Mouse (Mus musculus) testis, adult 10 weeks (tissue): ENCODE data around the gene Pan2. TPM values are rescaled to one million over a fixed set of nuclear protein-coding genes. Genes with fewer than 3 reads are reported as not detected.

Experiments
- polyA plus RNA-seq: library from polyadenylated mRNA; stranded (reverse); fragments of 350-450 nt; fragmentation: Illumina TruSeq; extraction: RNeasy Lipid Tissue Mini Kit (QIAGEN cat#74804); gene quantifications from one replicate; pipeline ENCODE4 v1.2.3, GENCODE M21; 2014; ENCODE audit warnings: low read depth, low replicate concordance

The Pan2 gene
- 10.8 TPM for polyA plus RNA-seq

GRCm38 (mm10) chr10:128303126-128304021, at the start of gene Pan2:
Gene Pan2, plus strand, starts transcription at chr10:128303335.

GRCm38 (mm10) chr10:128253677-128254255, 49.4 kb upstream of the Pan2 start, which contains the start of gene Apon:
Gene Apon, plus strand, starts transcription at chr10:128254096.

DNA sequence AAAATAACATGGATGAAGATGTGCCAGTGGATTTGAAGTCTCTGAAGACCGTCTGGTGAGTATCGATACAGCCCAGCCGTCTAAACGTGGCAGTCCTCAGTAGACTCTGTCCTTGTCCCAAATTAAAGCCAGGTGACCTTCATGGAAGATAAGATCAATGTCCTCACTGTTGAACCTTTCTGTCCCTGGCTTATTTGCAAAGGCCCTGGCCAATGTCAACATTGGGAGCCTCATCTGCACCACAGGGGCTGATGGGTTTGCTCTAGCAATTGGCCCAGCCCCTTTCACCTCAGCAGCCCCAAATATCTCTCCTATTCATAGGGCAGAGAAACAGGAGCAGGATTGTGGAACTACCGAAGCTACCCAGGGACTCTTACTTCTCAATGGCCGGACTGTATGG, 34.8 kb upstream of the Pan2 start, which contains the start of gene Apof:
Gene Apof (plus strand): TSS at position 301 of the 400 bp plus-strand sequence.

GRCm38 (mm10) chr10:128270287-128270841, 32.8 kb upstream of the Pan2 start, which contains the start of gene Stat2:
Gene Stat2, plus strand, starts transcription at chr10:128270559.

DNA sequence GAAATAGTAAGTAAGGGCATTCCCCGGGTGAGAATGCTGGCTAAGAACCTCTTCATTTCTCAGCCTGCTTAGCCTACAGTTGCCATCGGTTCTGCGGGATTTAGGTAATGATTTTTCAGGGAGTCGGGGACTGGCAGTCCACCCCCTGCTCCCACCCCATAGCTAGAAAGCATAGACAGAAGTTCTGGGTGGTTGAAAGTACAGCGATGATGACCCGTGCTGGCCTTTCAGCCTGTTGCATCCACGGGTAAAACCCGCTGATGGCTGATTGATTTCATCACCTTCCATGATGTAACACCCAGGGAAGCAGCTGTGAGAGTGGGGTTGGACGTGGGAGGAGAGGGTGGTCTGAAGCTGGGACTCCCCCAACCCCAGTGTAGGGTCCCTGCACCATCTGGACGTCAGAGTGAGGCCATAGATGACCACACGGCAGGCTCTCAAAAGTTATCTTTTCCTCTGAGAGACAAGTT, 4.4 kb upstream of the Pan2 start, which contains the start of gene Il23a:
Gene Il23a (minus strand): TSS at position 51 of the 470 bp plus-strand sequence.

DNA sequence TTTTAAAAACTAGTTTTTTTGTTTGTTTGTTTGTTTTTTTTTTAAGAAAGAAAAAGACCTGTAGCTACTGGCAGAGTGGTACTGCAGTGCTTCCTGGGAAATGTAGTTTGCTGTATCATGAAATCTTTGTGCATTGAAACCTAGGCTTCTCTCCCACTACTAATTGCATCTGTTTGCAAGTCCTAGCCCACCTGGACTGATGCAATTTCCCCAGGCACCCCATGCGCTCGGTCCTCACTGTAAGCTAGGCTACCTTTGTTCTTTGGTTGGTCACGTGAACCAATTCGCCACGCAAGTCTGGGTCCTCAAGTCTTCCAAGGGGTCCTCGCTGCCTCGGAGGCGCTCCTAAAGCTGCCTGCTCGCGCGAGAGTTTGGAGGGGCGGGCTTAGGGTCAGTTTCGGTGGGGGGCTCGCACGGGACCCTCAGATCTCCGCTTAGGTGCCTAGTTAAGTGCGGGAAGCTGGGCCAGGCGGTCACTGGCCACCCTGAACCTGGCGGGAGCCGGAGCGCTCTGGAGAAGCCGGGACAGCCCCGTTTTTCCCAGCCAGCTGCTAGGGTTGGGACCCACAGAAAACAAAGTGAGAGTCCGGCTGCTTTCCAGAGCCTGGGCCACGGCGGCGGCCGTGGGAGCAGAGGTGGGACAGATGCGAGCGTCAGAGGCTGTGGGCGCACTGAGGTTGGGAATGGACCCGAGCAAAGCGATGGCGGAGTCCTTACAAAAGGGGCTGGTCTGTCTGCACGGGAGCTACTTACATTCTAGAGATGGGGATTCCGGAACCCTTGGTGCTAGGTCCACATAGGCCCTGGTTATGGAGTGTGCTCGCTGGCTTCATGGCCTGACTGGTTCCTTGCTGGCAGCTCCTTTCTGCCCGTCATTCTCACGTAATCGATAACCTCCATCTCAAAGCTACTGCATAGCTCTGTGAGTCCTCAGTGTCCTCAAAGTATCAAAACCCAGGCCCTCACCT, 19.3 kb downstream of the Pan2 start, which contains the start of gene Cnpy2:
Gene Cnpy2 (plus strand): TSS at position 319 of the 968 bp plus-strand sequence.

DNA sequence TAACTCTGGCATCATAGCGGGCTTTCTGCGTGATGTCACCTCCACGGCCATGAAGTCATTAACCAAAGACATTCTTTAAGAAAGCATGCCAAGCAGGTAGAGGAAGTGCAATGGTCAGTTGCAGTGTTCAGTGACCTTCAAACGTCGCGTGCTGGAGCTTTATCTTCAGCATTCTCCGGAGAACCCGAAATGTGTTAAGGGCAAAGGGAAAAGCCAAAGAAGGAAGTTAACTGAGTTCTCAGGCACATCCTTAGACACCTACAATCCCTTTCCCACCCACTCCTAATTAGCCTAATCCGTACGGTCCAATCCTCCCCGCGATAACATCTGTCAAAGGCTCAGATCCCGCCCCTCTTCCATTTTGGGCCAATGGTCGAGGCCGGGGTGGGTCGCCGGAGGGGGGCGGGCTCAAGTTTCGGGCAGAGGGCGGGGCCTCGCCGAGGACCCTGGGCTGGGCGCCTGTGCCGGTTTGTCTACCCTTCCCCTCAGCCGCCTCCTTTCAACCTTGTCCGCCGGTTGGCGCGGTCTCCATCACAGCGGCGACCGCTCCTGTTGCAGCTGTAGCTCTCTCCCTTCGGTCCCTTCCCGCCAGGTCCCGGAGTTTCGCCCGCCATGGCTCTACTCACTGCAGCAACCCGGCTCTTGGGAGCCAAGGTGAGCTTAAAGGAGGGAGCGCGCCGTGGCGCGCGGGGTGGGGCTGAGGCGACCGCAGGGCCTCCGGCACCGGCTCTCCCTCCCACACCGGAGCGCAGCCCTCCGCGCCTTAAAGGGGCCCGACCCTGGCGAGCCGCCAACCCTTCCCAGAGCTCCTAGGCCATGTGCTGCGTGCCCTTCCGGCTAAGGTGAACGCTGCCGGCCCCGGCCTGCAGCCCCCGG, 34.4 kb downstream of the Pan2 start, which contains the start of gene Cs:
Gene Cs (plus strand): TSS at position 429 of the 876 bp plus-strand sequence.

GRCm38 (mm10) chr10:128368402-128369217, 65.5 kb downstream of the Pan2 start, which contains the start of gene Coq10a:
Gene Coq10a, minus strand, starts transcription at chr10:128368997.

Other genes with a start within 250 kb of the Pan2 start
- 541 TPM for gene Ptges3, start 244.4 kb upstream of the Pan2 start, polyA plus RNA-seq
- gene Atp5b, start 220.1 kb upstream of the Pan2 start, polyA plus RNA-seq, result 333 TPM
- gene Baz2a, start 211.8 kb upstream of the Pan2 start, polyA plus RNA-seq, result 58.1 TPM
- 5.9 TPM for gene Rbms2, start 123.0 kb upstream of the Pan2 start, polyA plus RNA-seq
- gene Gls2, start 108.9 kb upstream of the Pan2 start, polyA plus RNA-seq, result 0.53 TPM
- gene Spryd4, start 91.5 kb upstream of the Pan2 start, polyA plus RNA-seq, result 3.3 TPM
- gene Mip, start 77.5 kb upstream of the Pan2 start, polyA plus RNA-seq, result not detected
- gene Timeless, start 71.3 kb upstream of the Pan2 start, polyA plus RNA-seq, result 2.2 TPM
- gene Apon, start 49.2 kb upstream of the Pan2 start, polyA plus RNA-seq, result not detected
- 0.34 TPM for gene Apof, start 34.7 kb upstream of the Pan2 start, polyA plus RNA-seq
- gene Stat2, start 32.8 kb upstream of the Pan2 start, polyA plus RNA-seq, result 1.8 TPM
- gene Il23a, start 4.6 kb upstream of the Pan2 start, polyA plus RNA-seq, result 0.36 TPM
- 7.6 TPM for gene Cnpy2, start 19.1 kb downstream of the Pan2 start, polyA plus RNA-seq
- 25.2 TPM for gene Cs, start 34.4 kb downstream of the Pan2 start, polyA plus RNA-seq
- 4.6 TPM for gene Coq10a, start 65.7 kb downstream of the Pan2 start, polyA plus RNA-seq
- gene Ankrd52, start 73.8 kb downstream of the Pan2 start, polyA plus RNA-seq, result 2.2 TPM
- gene Slc39a5, start 97.9 kb downstream of the Pan2 start, polyA plus RNA-seq, result not detected
- gene Nabp2, start 108.2 kb downstream of the Pan2 start, polyA plus RNA-seq, result 9.7 TPM
- 9.4 TPM for gene Rnf41, start 108.3 kb downstream of the Pan2 start, polyA plus RNA-seq
- gene Smarcc2, start 155.9 kb downstream of the Pan2 start, polyA plus RNA-seq, result 96.4 TPM
- gene Myl6, start 190.8 kb downstream of the Pan2 start, polyA plus RNA-seq, result 20.5 TPM
- 0.71 TPM for gene Myl6b, start 195.3 kb downstream of the Pan2 start, polyA plus RNA-seq
- 0.36 TPM for gene Esyt1, start 222.5 kb downstream of the Pan2 start, polyA plus RNA-seq
- gene Zc3h10, start 244.4 kb downstream of the Pan2 start, polyA plus RNA-seq, result 3.2 TPM
- 21.9 TPM for gene Rpl41, start 246.0 kb downstream of the Pan2 start, polyA plus RNA-seq